Mouse (Mus musculus): ENCODE data around the gene Hif1an.

- TF ChIP-seq CTCF (conservative IDR thresholded peaks at IDR 0.05; ENCODE audit: insufficient read depth, insufficient read length, low read depth, low read length) (no peak), POLR2A (IDR thresholded peaks at IDR 0.05; ENCODE audit: low read depth, low read length) (no peak)
These were observed 37.0 kb upstream of the Hif1an start for GRCm38 (mm10) chr19:44525551-44526205.
